Mouse (Mus musculus) hindbrain, postnatal 0 days (tissue): Measurements from ENCODE around the gene Rbbp7. TPM values are rescaled to one million over a fixed set of nuclear protein-coding genes. Genes with fewer than 3 reads are reported as not detected.

Experiments used
- ATAC-seq: fragments of 200-750 bp; cut with Nextera tagmentation; 2 replicates; pipeline ENCODE4 v1.8.0; 2017; ENCODE audit warnings: mild to moderate bottlenecking, moderate TSS enrichment, moderate library complexity
- DNase-seq: peaks from one replicate; pipeline ENCODE4 v3.0.0-alpha.2; 2015; ENCODE audit warnings: low spot score
- H3K27ac ChIP-seq: fragments of 300-500 bp; sonication (generic); 2 replicates; pipeline ENCODE4 v1.5.1; 2014; ENCODE audit warnings: mild to moderate bottlenecking
- H3K27me3 ChIP-seq: fragments of 300-500 bp; sonication (generic); 2 replicates; pipeline ENCODE4 v1.6.1; 2014; ENCODE audit warnings: low read length, mixed read lengths; ENCODE audit not compliant: insufficient read depth
- H3K36me3 ChIP-seq: fragments of 300-500 bp; sonication (generic); 2 replicates; pipeline ENCODE4 v1.6.1; 2014; ENCODE audit warnings: low read length, mixed read lengths; ENCODE audit not compliant: insufficient read depth
- H3K4me1 ChIP-seq: fragments of 300-500 bp; sonication (generic); 2 replicates; pipeline ENCODE4 v1.6.1; 2014; ENCODE audit warnings: antibody characterized with exemption, low read length, mixed read lengths; ENCODE audit not compliant: insufficient read depth
- H3K4me2 ChIP-seq: fragments of 300-500 bp; sonication (generic); 2 replicates; pipeline ENCODE4 v1.6.1; 2014; ENCODE audit warnings: low read depth, mild to moderate bottlenecking, low read length, moderate library complexity, mixed read lengths
- H3K4me3 ChIP-seq: fragments of 300-500 bp; sonication (generic); 2 replicates; pipeline ENCODE4 v1.5.1; 2014; ENCODE audit warnings: low read length
- H3K9ac ChIP-seq: fragments of 300-500 bp; sonication (generic); replicated peaks from 2 replicates; pipeline ENCODE4 v1.6.1; 2014; ENCODE audit warnings: mild to moderate bottlenecking, low read length, moderate library complexity, mixed read lengths
- H3K9me3 ChIP-seq: fragments of 300-500 bp; sonication (generic); 2 replicates; pipeline ENCODE4 v1.6.1; 2016; ENCODE audit warnings: low read length, mixed read lengths
- CTCF ChIP-seq: IDR thresholded peaks from 2 replicates; pipeline ENCODE4 v1.5.1; 2016; ENCODE audit warnings: antibody characterized with exemption, control low read depth, low read depth
- WGBS: fragments of 180-500 bp; shearing (Covaris S2); extraction: QIAGEN DNeasy Blood & Tissue Kit; methylation state at CpG from one replicate; pipeline ENCODE4 v1.1.7; 2014; 5-methylcytosine and 5-hydroxymethylcytosine counted together
- polyA plus RNA-seq: library from polyadenylated mRNA; unstranded; fragments of >200 nt; fragmentation: Nextera tagmentation; extraction: Ambion mirVana; gene quantifications from 2 replicates; pipeline ENCODE4 v1.2.1, GENCODE M21; 2015
- total RNA-seq: library from RNA; depleted of rRNA; stranded (reverse); fragments of >200 nt; gene quantifications from 2 replicates; pipeline ENCODE4 v1.2.3, GENCODE M21; 2014

Rbbp7 gene
- total and polyA plus RNA-seq, 2 experiments from 2014 or later, result 97.1 to 254 TPM

GRCm38 (mm10) chrX:162734997-162735929 lies 24.9 kb upstream of the Rbbp7 start:
- H3K4me1 ChIP-seq, result no peaks in the 10 kb centered on the region
- H3K27ac ChIP-seq, result peak overlapping the region; percentile 88
- TF ChIP-seq CTCF, result peak; percentile 68
- H3K27me3 ChIP-seq, result no peaks in the 10 kb centered on the region
- H3K36me3 ChIP-seq, result no peaks in the 10 kb centered on the region
- DNase-seq, result peak; percentile 78
- peak overlapping the region; percentile 54 for H3K4me2 ChIP-seq
- H3K4me3 ChIP-seq, result peak overlapping the region; percentile 34
- H3K9me3 ChIP-seq, result no peaks in the 10 kb centered on the region
- H3K9ac ChIP-seq, result peak overlapping the region; percentile 44
- peak; percentile 91 for ATAC-seq
- WGBS, result 31% methylated on average over 25 of the region's 25 CpGs

DNA sequence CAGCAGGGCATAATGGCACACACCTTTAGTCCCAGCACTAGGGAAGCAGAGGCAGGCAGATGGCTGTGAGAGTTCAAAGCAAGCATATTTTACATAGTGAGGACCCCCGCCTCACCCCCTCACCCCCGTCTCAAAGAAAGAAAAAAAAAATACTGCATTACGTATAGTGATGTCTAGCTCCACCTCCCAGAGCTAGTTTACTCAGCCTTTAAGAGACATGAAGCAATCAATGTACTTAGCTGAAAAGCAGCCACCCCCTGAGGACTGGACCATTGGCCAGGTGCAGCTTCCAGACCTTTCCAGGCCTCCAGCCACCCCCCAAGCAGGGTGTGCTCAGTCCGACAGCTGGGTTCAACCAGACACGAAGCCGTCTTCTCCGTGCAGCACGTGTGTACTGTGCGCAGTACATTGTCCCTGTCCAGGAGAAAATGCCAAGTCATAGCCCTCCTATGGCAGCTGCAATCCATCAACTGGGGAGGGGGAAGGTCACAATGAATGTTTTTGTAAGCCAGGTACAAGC lies 24.0 kb upstream of the Rbbp7 start:
- peak overlapping the region; percentile 88 for H3K27ac ChIP-seq
- ATAC-seq, result peak; percentile 72
- H3K36me3 ChIP-seq, result no peaks in the 10 kb centered on the region
- H3K4me2 ChIP-seq, result peak overlapping the region; percentile 54
- H3K27me3 ChIP-seq, result no peaks in the 10 kb centered on the region
- peak overlapping the region; percentile 34; the same call in 1 of the 2 replicates for H3K4me3 ChIP-seq
- WGBS, result 54% methylated on average over 9 of the region's 9 CpGs
- DNase-seq, result peak; percentile 33
- no peaks in the 10 kb centered on the region for H3K9me3 ChIP-seq
- peak overlapping the region; percentile 44; the same call in 1 of the 2 replicates for H3K9ac ChIP-seq
- H3K4me1 ChIP-seq, result no peaks in the 10 kb centered on the region
- TF ChIP-seq CTCF, result no peak

DNA sequence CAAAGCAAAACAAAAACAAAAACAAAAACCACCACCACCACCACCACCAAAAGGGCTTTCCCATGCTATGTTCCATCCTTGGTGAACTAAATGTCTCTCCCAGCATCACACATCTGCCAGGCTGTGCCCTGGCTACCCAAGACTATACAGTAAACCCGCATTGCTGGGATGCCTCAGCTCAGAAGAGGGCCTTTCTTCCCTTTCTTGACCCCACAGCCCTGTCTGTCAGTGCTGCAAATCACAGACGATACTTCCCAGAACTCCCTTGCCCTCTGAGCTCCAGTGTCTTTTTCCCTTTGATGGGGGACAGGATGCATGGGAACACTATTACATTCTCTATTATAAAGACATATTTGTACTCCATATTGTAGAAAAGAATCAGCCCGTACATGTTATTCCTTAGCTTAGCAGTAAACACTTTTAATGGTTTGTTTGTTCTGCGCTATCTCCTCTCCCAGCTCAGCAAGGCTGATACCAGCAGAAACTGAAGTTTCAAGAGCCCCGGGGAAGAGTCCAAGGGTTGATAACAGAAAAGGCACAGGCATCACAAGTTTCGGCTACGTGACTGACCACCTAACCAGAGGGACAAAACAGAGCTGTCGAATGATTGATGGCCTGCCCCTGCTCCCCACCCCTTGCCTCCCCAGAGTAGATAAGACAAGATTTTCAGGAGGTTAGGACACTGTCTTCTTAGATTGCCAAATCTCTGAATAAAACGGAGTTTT lies 11.3 kb upstream of the Rbbp7 start:
- Histone ChIP-seq H3K9ac (no peak overlapping the region), H3K4me2 (no peak overlapping the region), H3K27ac (no peak overlapping the region), H3K36me3 (no peaks in the 10 kb centered on the region), H3K4me3 (no peak overlapping the region), H3K4me1 (no peaks in the 10 kb centered on the region), H3K27me3 (no peaks in the 10 kb centered on the region), H3K9me3 (no peaks in the 10 kb centered on the region)
- 59% methylated on average over 9 of the region's 9 CpGs for WGBS
- ATAC-seq (no peak), DNase-seq (no peak)
- TF ChIP-seq CTCF, result no peak

DNA sequence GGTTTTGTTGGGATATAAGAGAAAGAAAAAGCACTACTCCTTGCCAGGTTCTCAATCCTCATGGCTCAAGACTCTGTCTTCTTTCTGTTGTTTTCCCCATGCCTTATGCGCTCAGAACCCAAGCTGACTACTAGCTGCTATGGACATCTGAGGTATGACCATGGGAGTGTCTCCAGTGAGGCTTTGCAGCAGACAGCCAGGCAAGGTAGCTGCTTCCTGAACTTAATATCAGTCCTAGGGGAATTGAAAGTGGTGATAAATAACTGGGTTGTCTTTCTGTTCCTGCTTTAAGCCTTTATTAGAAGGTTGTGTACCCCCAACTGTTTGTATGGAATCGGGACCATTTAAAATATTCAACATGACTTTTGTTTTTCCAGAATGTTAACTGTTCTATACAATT lies 7.8 kb upstream of the Rbbp7 start:
- no peak for TF ChIP-seq CTCF
- DNase-seq, result no peak
- Histone ChIP-seq H3K4me1 (no peaks in the 10 kb centered on the region), H3K4me2 (no peak overlapping the region), H3K4me3 (no peak overlapping the region), H3K36me3 (no peaks in the 10 kb centered on the region), H3K9me3 (no peaks in the 10 kb centered on the region), H3K27ac (no peak overlapping the region), H3K9ac (no peak overlapping the region), H3K27me3 (no peaks in the 10 kb centered on the region)
- ATAC-seq, result no peak
- WGBS, result 95% methylated on average over 2 of the region's 2 CpGs

DNA sequence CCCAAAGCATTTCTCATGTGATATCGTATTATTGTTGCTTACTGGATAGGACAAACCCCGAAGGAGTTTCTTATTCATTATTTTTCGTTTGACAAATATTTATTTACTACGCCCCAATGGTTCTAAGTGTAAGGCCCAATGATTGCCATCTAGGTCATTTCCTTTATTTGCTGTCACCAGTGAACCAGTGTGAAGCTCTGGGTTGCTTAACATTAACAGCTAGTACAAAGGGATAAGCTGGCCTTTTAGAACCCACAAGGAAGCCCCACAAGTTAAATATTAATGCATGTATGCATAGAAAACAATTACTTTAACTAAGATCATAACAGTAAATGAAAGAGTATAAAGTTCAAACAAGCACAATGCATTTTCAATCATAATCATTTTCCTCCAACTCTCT lies 5.9 kb upstream of the Rbbp7 start:
- no peaks in the 10 kb centered on the region for H3K36me3 ChIP-seq
- no peak overlapping the region for H3K27ac ChIP-seq
- H3K9ac ChIP-seq, result no peak overlapping the region
- whole genome bisulfite sequencing, result 81% methylated on average over 4 of the region's 4 CpGs
- no peaks in the 10 kb centered on the region for H3K9me3 ChIP-seq
- H3K4me2 ChIP-seq, result no peak overlapping the region
- H3K27me3 ChIP-seq, result no peaks in the 10 kb centered on the region
- DNase-seq, result no peak
- H3K4me3 ChIP-seq, result no peak overlapping the region
- no peak for ATAC-seq
- no peak for TF ChIP-seq CTCF
- no peaks in the 10 kb centered on the region for H3K4me1 ChIP-seq

GRCm38 (mm10) chrX:162756058-162756457 lies 4.1 kb upstream of the Rbbp7 start:
- Histone ChIP-seq H3K9me3 (no peaks in the 10 kb centered on the region), H3K4me1 (no peaks in the 10 kb centered on the region), H3K27me3 (no peaks in the 10 kb centered on the region), H3K4me3 (no peak overlapping the region), H3K36me3 (no peaks in the 10 kb centered on the region), H3K27ac (no peak overlapping the region), H3K9ac (no peak overlapping the region), H3K4me2 (no peak overlapping the region)
- WGBS, result 44% methylated on average over 7 of the region's 7 CpGs
- no peak for DNase-seq
- no peak for TF ChIP-seq CTCF
- no peak for ATAC-seq
